Mouse (Mus musculus) macrophage (primary cell): ENCODE data around the gene Hoxd11. TPM values are rescaled to one million over a fixed set of nuclear protein-coding genes. Genes with fewer than 3 reads are reported as not detected.

Experiments
- H3K27ac ChIP-seq: fragments of 350-480 bp; formaldehyde crosslinking; 2 replicates; pipeline ENCODE4 v1.9.0; 2021
- H3K36me3 ChIP-seq: fragments of 350-480 bp; formaldehyde crosslinking; 2 replicates; pipeline ENCODE4 v1.9.0; 2021; ENCODE audit errors: inconsistent target
- H3K4me3 ChIP-seq: fragments of 350-480 bp; formaldehyde crosslinking; 2 replicates; pipeline ENCODE4 v1.9.0; 2021; ENCODE audit errors: inconsistent target
- H3K79me2 ChIP-seq: fragments of 350-480 bp; formaldehyde crosslinking; 2 replicates; pipeline ENCODE4 v1.9.0; 2021; ENCODE audit errors: inconsistent target
- WGBS: methylation state at CpG from one replicate; pipeline ENCODE4 v1.1.7; 2026; ENCODE audit warnings: inconsistent platforms; ENCODE audit not compliant: missing documents; 5-methylcytosine and 5-hydroxymethylcytosine counted together
- polyA plus RNA-seq: library from polyadenylated mRNA; stranded (reverse); fragments of 250-400 nt; gene quantifications from 3 replicates; pipeline ENCODE4 v1.2.4, GENCODE M21; 2018; ENCODE audit warnings: inconsistent platforms

Hoxd11 gene
- polyA plus RNA-seq, 1 experiment from 2014 or later, result not detected

GRCm38 (mm10) chr2:74683471-74683951 lies 4.2 kb downstream of the Hoxd11 start:
- no peak overlapping the region for H3K27ac ChIP-seq
- WGBS, result 8% methylated on average over 18 of the region's 18 CpGs
- no peak overlapping the region for H3K4me3 ChIP-seq
- no peaks in the 10 kb centered on the region for H3K79me2 ChIP-seq
- H3K36me3 ChIP-seq, result no peaks in the 10 kb centered on the region

- H3K27ac ChIP-seq, result no peak overlapping the region
- no peak overlapping the region for H3K4me3 ChIP-seq
- no peaks in the 10 kb centered on the region for H3K36me3 ChIP-seq
- 8% methylated on average over 12 of the region's 12 CpGs for WGBS
- H3K79me2 ChIP-seq, result no peaks in the 10 kb centered on the region
Observed at GRCm38 (mm10) chr2:74684106-74684505, 4.7 kb downstream of the Hoxd11 start.

GRCm38 (mm10) chr2:74685059-74685603 lies 5.8 kb downstream of the Hoxd11 start:
- Histone ChIP-seq H3K79me2 (no peaks in the 10 kb centered on the region), H3K27ac (no peak overlapping the region), H3K4me3 (no peak overlapping the region), H3K36me3 (no peaks in the 10 kb centered on the region)
- 41% methylated on average over 4 of the region's 4 CpGs for WGBS

GRCm38 (mm10) chr2:74686301-74686987 lies 7.1 kb downstream of the Hoxd11 start:
- no peaks in the 10 kb centered on the region for H3K79me2 ChIP-seq
- H3K36me3 ChIP-seq, result no peaks in the 10 kb centered on the region
- no peak overlapping the region for H3K27ac ChIP-seq
- H3K4me3 ChIP-seq, result no peak overlapping the region
- 15% methylated on average over 17 of the region's 17 CpGs for whole genome bisulfite sequencing

- Histone ChIP-seq H3K79me2 (no peaks in the 10 kb centered on the region), H3K4me3 (no peak overlapping the region), H3K27ac (no peak overlapping the region), H3K36me3 (no peaks in the 10 kb centered on the region)
- WGBS, result 6% methylated on average over 26 of the region's 27 CpGs
Observed at GRCm38 (mm10) chr2:74686988-74687697, 7.8 kb downstream of the Hoxd11 start.

GRCm38 (mm10) chr2:74687698-74688555 lies 8.6 kb downstream of the Hoxd11 start:
- 9% methylated on average over 29 of the region's 31 CpGs for WGBS

GRCm38 (mm10) chr2:74688795-74689573 lies 9.6 kb downstream of the Hoxd11 start:
- Histone ChIP-seq H3K79me2 (no peaks in the 10 kb centered on the region), H3K36me3 (no peaks in the 10 kb centered on the region), H3K27ac (no peak overlapping the region), H3K4me3 (no peak overlapping the region)
- WGBS, result 13% methylated on average over 12 of the region's 12 CpGs

More at GRCm38 (mm10) chr2:74687698-74688555, 8.6 kb downstream of the Hoxd11 start:
- H3K36me3 ChIP-seq, result no peaks in the 10 kb centered on the region
- no peaks in the 10 kb centered on the region for H3K79me2 ChIP-seq
- no peak overlapping the region for H3K27ac ChIP-seq
- H3K4me3 ChIP-seq, result no peak overlapping the region

- WGBS, result 5% methylated on average over 24 of the region's 24 CpGs
- Histone ChIP-seq H3K27ac (no peak overlapping the region), H3K79me2 (no peaks in the 10 kb centered on the region), H3K4me3 (no peak overlapping the region), H3K36me3 (no peaks in the 10 kb centered on the region)
Observed at GRCm38 (mm10) chr2:74689574-74690337, 10.4 kb downstream of the Hoxd11 start.

- no peak overlapping the region for H3K27ac ChIP-seq
- WGBS, result 12% methylated on average over 8 of the region's 8 CpGs
- no peaks in the 10 kb centered on the region for H3K79me2 ChIP-seq
- H3K36me3 ChIP-seq, result no peaks in the 10 kb centered on the region
- no peak overlapping the region for H3K4me3 ChIP-seq
Observed at GRCm38 (mm10) chr2:74690338-74690716, 11.0 kb downstream of the Hoxd11 start.

- Histone ChIP-seq H3K27ac (no peak within 1 kb of the TSS), H3K36me3 (no peaks in the 10 kb centered on the region), H3K79me2 (no peaks in the 10 kb centered on the region), H3K4me3 (no peak within 1 kb of the TSS)
- WGBS, result 10% methylated on average over 56 of the region's 56 CpGs
Observed at GRCm38 (mm10) chr2:74691022-74691951, 11.9 kb downstream of the Hoxd11 start, which contains the start of gene Hoxd10. Hoxd10 (plus strand) TSS chr2:74691924.

GRCm38 (mm10) chr2:74691995-74692807 lies 12.8 kb downstream of the Hoxd11 start:
- Histone ChIP-seq H3K79me2 (no peaks in the 10 kb centered on the region), H3K36me3 (no peaks in the 10 kb centered on the region), H3K27ac (no peak overlapping the region), H3K4me3 (no peak overlapping the region)
- WGBS, result 8% methylated on average over 35 of the region's 35 CpGs
